Mouse (Mus musculus): ENCODE data around the gene Fam129b. TPM values are rescaled to one million over a fixed set of nuclear protein-coding genes. Genes with fewer than 3 reads are reported as not detected.

Gene Fam129b
- 10 to 100 TPM; 22.1 to 35.0 TPM for total RNA-seq (2023)

GRCm38 (mm10) chr2:32875675-32876489 lies at the start of gene Fam129b:
Fam129b (plus strand) TSS chr2:32876114.

GRCm38 (mm10) chr2:32846805-32847467 lies 29.0 kb upstream of the Fam129b start, which contains the start of gene Stxbp1:
Stxbp1 (minus strand) TSS chr2:32847245.

DNA sequence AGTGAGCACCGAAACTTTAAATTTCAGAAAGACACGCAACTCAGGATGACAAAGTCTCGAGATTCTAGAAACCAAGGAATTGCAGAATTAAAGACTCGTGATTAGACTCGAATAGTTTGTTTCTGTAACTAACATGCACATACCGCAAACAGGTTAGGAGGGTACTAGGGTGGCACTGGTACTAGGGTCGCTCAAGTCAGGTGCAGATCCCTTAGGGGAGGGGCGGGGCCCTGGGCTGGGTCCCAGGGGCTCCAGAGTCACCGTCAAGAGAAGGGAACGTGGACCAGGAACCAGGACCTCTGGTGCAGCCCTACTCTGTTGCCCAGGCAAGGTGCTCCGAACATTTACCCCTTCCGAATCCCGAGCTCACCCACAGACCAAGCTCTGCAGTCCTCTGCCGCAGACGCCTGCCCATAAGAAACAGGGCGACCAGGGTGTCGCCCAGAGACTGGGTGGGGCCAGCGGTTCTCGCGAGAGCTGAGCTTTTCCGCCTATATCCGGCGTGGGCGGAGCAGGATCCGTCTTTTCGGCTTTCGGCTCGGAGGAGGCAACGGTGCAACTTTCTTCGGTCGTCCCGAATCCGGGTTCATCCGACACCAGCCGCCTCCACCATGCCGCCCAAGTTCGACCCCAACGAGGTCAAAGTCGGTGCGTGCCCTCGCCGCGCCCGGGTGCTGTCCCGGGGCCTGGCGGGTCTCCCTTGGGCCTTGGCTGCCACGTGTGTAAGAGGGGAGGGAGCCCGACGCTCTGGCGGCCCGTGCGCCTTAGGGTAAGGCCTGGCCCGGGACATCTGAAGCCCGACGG lies 85.5 kb downstream of the Fam129b start, which contains the start of the genes Rpl12 and Lrsam1:
TSS of gene Rpl12 (plus strand) at position 368 of the 804 bp plus-strand sequence.
TSS of gene Lrsam1 (minus strand) at position 423 of the 804 bp plus-strand sequence.

Other genes with a start within 250 kb of the Fam129b start
- gene Eng, start 229.5 kb upstream of the Fam129b start, total RNA-seq (2023): 10 to 100 TPM; 10.3 to 11.4 TPM
- gene Fpgs, start 172.0 kb upstream of the Fam129b start, total RNA-seq (2023): 1 to 10 TPM; 4.8 to 5.6 TPM
- 100 to 1,000 TPM; 147 to 175 TPM for gene Cdk9, start 163.0 kb upstream of the Fam129b start, total RNA-seq (2023)
- 100 to 1,000 TPM; 245 to 274 TPM for gene Sh2d3c, start 155.1 kb upstream of the Fam129b start, total RNA-seq (2023)
- gene 6330409D20Rik, start 135.1 kb upstream of the Fam129b start, total RNA-seq (2023): not detected
- 10 to 100 TPM; 22.0 to 22.7 TPM for gene Tor2a, start 118.9 kb upstream of the Fam129b start, total RNA-seq (2023)
- gene Ttc16, start 100.5 kb upstream of the Fam129b start, total RNA-seq (2023): not detected
- gene Ptrh1, start 100.3 kb upstream of the Fam129b start, total RNA-seq (2023): 1 to 10 TPM; 1.0 to 1.7 TPM
- gene Cfap157, start 91.7 kb upstream of the Fam129b start, total RNA-seq (2023): not detected
- gene Stxbp1, start 28.9 kb upstream of the Fam129b start, total RNA-seq (2023): 1 to 10 TPM; 1.2 to 1.5 TPM
- 100 to 1,000 TPM; 131 to 156 TPM for gene Rpl12, start 85.4 kb downstream of the Fam129b start, total RNA-seq (2023)
- 10 to 100 TPM; 35.7 to 37.7 TPM for gene Lrsam1, start 85.5 kb downstream of the Fam129b start, total RNA-seq (2023)
- gene Slc2a8, start 106.0 kb downstream of the Fam129b start, total RNA-seq (2023): 1 to 10 TPM; 4.4 to 4.5 TPM